Mouse (Mus musculus) small intestine, adult 2 months (tissue): ENCODE results near the gene Amigo1.

Source experiments
- CTCF ChIP-seq: fragments of 200-500 bp; IDR thresholded peaks from 2 replicates; pipeline ENCODE4 v1.5.1; 2012; ENCODE audit warnings: low read depth, mild to moderate bottlenecking, control low read depth, inconsistent platforms, low read length, moderate library complexity, mixed read lengths; ENCODE audit not compliant: insufficient replicate concordance, insufficient read length; ENCODE audit errors: extremely low read depth
- POLR2A ChIP-seq: fragments of 200-500 bp; IDR thresholded peaks from 2 replicates; pipeline ENCODE4 v1.6.1; 2012; ENCODE audit warnings: low read depth, mild to moderate bottlenecking, control low read depth, inconsistent platforms, low read length, moderate library complexity

DNA sequence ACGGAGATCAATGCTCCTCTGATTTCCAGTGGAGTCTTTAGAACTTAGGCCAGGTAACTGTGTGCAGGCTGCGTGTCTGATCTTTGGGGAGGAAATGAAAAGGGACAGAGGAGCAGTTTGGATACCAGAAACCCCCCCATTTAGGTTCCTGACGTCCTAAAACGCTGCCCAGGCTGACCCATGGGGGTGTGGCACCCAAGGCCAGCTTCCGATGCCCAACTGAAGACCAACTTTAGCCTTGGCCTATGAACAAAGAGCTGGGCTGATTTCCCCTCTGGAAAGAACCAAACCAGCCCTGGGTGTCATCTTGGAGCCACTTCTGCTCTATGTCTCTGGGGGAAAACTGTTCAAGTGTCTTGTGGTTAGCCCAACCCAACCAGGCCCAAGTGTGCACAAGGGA, 22.0 kb upstream of the Amigo1 start:
- TF ChIP-seq POLR2A, result no peak
- no peak for TF ChIP-seq CTCF
